11 mouse cellular contexts compared by ENCODE assay signal in the genomic region with DNA sequence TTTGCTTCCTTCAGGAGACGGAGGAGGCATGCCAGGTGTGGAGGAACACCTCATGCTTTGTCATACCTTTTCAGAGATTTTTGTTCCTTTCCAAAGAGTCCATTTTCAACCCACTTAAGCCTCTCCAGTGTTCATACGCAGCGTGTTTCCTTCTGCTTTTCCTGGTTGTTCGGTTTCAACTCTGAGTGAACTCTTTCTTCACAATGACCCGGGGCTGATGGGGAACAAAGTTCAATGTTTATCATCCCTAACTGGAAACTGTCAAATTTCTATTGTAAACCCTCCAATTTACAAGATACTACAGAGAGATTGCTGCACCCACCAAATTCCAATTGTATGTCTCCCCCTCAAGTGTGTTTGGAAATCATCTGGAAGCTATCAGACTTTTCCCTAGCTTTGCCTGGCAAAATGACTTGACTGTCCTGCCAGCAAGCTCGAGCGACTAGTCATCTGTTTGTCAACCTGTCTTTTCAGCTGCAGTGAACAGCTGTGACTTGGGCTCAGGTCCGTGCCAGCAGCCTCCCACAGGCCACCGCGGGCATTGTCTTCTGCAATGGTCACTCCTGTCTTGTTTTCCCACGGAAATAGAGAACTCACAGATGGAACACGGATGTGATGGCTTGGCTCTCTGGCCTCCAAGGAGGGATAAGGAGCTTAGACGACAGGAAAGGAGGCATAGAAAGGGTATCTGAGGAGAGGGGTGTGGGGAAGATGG. TPM values are rescaled to one million over a fixed set of nuclear protein-coding genes. Genes with fewer than 3 reads are reported as not detected.
A peak's percentile ranks its signal among the peaks of the same experiment; 100 is the strongest.
DNase-seq lines count a peak whose midpoint lies in the region; ATAC-seq and TF ChIP-seq lines count a peak whose summit lies in the region.
"Had no signal": no experiment of that assay in that cellular context is flagged by ENCODE, and none has a peak within 500 bp of the region (broad histone marks: within the 10 kb centered on the region; RNA-seq: fewer than 3 reads in every experiment).

No protein-coding gene starts in this region.

- no peaks in the 10 kb centered on the region for H3K27me3 ChIP-seq in limb, embryonic 14.5 days (ENCODE audit: control insufficient read depth, insufficient read depth, low read length)
- H3K27me3 ChIP-seq in limb, embryonic 10.5 days (ENCODE audit: low read depth, poor library complexity, severe bottlenecking) = no peaks in the 10 kb centered on the region
- no peaks in the 10 kb centered on the region for H3K27me3 ChIP-seq in myocyte (ENCODE audit: control insufficient read depth, insufficient read depth, insufficient read length)
- H3K27me3 ChIP-seq: Patski had no signal

- peaks cover 10% of the 10 kb centered on the region; the same call in 1 of the 2 replicates for H3K4me1 ChIP-seq in limb, embryonic 14.5 days (ENCODE audit: control insufficient read depth, insufficient read depth, low read length)
- peaks cover 7% of the 10 kb centered on the region for H3K4me1 ChIP-seq in limb, embryonic 10.5 days

- intact Hi-C loops in heart, postnatal 36 days (cut with DNase I) = no loop called here

- H3K36me3 ChIP-seq in limb, embryonic 14.5 days (ENCODE audit: control insufficient read depth, insufficient read depth, low read length) = no peaks in the 10 kb centered on the region
- no peaks in the 10 kb centered on the region for H3K36me3 ChIP-seq in limb, embryonic 10.5 days
- H3K36me3 ChIP-seq in myocyte (ENCODE audit: control insufficient read depth, insufficient read depth) = no peaks in the 10 kb centered on the region

- H3K9ac ChIP-seq in limb, embryonic 14.5 days (ENCODE audit: low read depth, low read length, severe bottlenecking) = no peak overlapping the region

- DNase-seq in limb, embryonic 14.5 days (ENCODE audit: low spot score) = peak; percentile 9
- DNase-seq in limb, embryonic 10.5 days (ENCODE audit: low spot score) = no peak
- peak; percentile 74 for DNase-seq in gastrocnemius, adult 18-20 months (ENCODE audit: low spot score)
- peak; percentile 64 to 72 for DNase-seq in heart, postnatal 36 days
- no peak for DNase-seq in cerebellum, adult 11-12 months
- no peak for DNase-seq in c-Kit-positive CD71-positive TER-119-positive erythroid progenitor cells, embryonic 14.5 days (ENCODE audit: low spot score)
- DNase-seq in thymus, postnatal 0 days (ENCODE audit: low spot score) = no peak
- DNase-seq: thymus, postnatal 14 days had no signal

- 0 out of 2 replicates have a peak overlapping the region, but pooled peaks have one; percentile 19 for H3K27ac ChIP-seq in limb, embryonic 14.5 days (replicated peaks; ENCODE audit: low read depth, low read length)
- no peak overlapping the region for H3K27ac ChIP-seq in limb, embryonic 10.5 days

- H3K4me2 ChIP-seq in limb, embryonic 14.5 days (replicated peaks; ENCODE audit: low read depth, low read length, severe bottlenecking) = no peak overlapping the region
- peak overlapping the region; percentile 35 for H3K4me2 ChIP-seq in myocyte (ENCODE audit: low read depth)

- no peak for ATAC-seq in limb, embryonic 14.5 days (ENCODE audit: low FRiP score, low read depth)
- ATAC-seq: Patski had no signal

- H3K9me3 ChIP-seq in limb, embryonic 14.5 days (ENCODE audit: control insufficient read depth, low read length) = no peaks in the 10 kb centered on the region
- no peaks in the 10 kb centered on the region for H3K9me3 ChIP-seq in limb, embryonic 10.5 days (replicated peaks)

- 60% methylated on average over 13 of the region's 13 CpGs for WGBS in limb, embryonic 14.5 days
- 77% methylated on average over 13 of the region's 13 CpGs for WGBS in limb, embryonic 10.5 days

- no peak overlapping the region for H3K4me3 ChIP-seq in limb, embryonic 14.5 days (replicated peaks; ENCODE audit: low read length)
- H3K4me3 ChIP-seq in limb, embryonic 10.5 days = no peak overlapping the region
- no peak overlapping the region for H3K4me3 ChIP-seq in myocyte
- H3K4me3 ChIP-seq: megakaryocyte, embryonic 14.5 days had no signal

- H3ac ChIP-seq in myocyte (ENCODE audit: control insufficient read depth, insufficient read length) = no peak overlapping the region

- H3K79me2 ChIP-seq in myocyte (ENCODE audit: control insufficient read depth, insufficient read depth) = no peaks in the 10 kb centered on the region

- TF ChIP-seq POLR2A in limb, embryonic 14.5 days (IDR thresholded peaks at IDR 0.05; ENCODE audit: borderline replicate concordance, extremely low read depth, insufficient read depth, insufficient read length) = no peak
- no peak for TF ChIP-seq POLR2A in myocyte (IDR thresholded peaks at IDR 0.05; ENCODE audit: insufficient read length, low read depth)

TF ChIP-seq in myocyte, 11 proteins besides CTCF, POLR2A, EP300 and RAD21:
- peak; percentile 70 to 98 (median 94) for TF ChIP-seq MYOD1 (IDR thresholded peaks at IDR 0.05; ENCODE audit: control insufficient read depth in 1 of 3, insufficient read length in 2 of 3, low read depth in 2 of 3)
- no peak for TF ChIP-seq USF1 (IDR thresholded peaks at IDR 0.05; ENCODE audit: low read depth)
- no peak for TF ChIP-seq E2F4 (IDR thresholded peaks at IDR 0.05; ENCODE audit: insufficient read depth)
- no peak for TF ChIP-seq SRF (IDR thresholded peaks at IDR 0.05; ENCODE audit: control insufficient read depth, insufficient read length, low read depth)
- no peak for TF ChIP-seq REST (IDR thresholded peaks at IDR 0.05; ENCODE audit: insufficient read depth, insufficient read length)
- TF ChIP-seq POLR2AphosphoS2 (IDR thresholded peaks at IDR 0.05; ENCODE audit: insufficient read length, low read depth) = no peak
- TF ChIP-seq TCF12 (IDR thresholded peaks at IDR 0.05; ENCODE audit: insufficient read depth, poor library complexity, severe bottlenecking) = peak; percentile 92
- no peak for TF ChIP-seq CEBPB (IDR thresholded peaks at IDR 0.05; ENCODE audit: insufficient read depth, poor library complexity, severe bottlenecking)
- peak; percentile 92 for TF ChIP-seq TCF3 (IDR thresholded peaks at IDR 0.05; ENCODE audit: insufficient read length, low read depth)
- TF ChIP-seq MYOG (IDR thresholded peaks at IDR 0.05; ENCODE audit: control insufficient read depth in 1 of 3, insufficient read depth in 1 of 3, insufficient read length in 2 of 3, low read depth in 2 of 3) = peak; percentile 89 to 99 (median 97)
- no peak for TF ChIP-seq MAX (IDR thresholded peaks at IDR 0.05; ENCODE audit: low read depth)

RNA-seq across cellular contexts. Expression of a gene that starts 3.0 kb away (rescaled TPM):
- polyA plus RNA-seq in limb, embryonic 14.5 days (2012; rRNA removed) = not detected in 2 replicates
- not detected in 2 replicates for polyA plus RNA-seq in limb, embryonic 14.5 days (2014; fragmentation: Nextera tagmentation; extraction: Ambion mirVana)
- not detected in 2 replicates for polyA plus RNA-seq in limb, embryonic 10.5 days (2016; fragmentation: Nextera tagmentation; extraction: Ambion mirVana)
- total RNA-seq in gastrocnemius, adult 18-20 months (2021) = not detected
- not detected for total RNA-seq in heart, postnatal 36 days (2021)
- not detected for polyA plus RNA-seq in myocyte (2012; fragmentation: generic; extraction: Trizol)
- 1.2 and 1.3 TPM in 2 replicates for polyA plus RNA-seq in thymus, postnatal 0 days (2015; fragmentation: Nextera tagmentation; extraction: Ambion mirVana)

RNA-seq across cellular contexts. Expression of a gene that starts 39.3 kb away (rescaled TPM):
- 4.9 and 6.4 TPM in 2 replicates for polyA plus RNA-seq in limb, embryonic 14.5 days (2012; rRNA removed)
- polyA plus RNA-seq in limb, embryonic 14.5 days (2014; fragmentation: Nextera tagmentation; extraction: Ambion mirVana) = 6.8 TPM in 2 replicates
- 1.2 and 2.1 TPM in 2 replicates for polyA plus RNA-seq in limb, embryonic 10.5 days (2016; fragmentation: Nextera tagmentation; extraction: Ambion mirVana)
- 1 to 10 TPM; 4.4 to 5.4 TPM for total RNA-seq in gastrocnemius, adult 18-20 months (2021)
- total RNA-seq in heart, postnatal 36 days (2021) = 10 to 100 TPM; 12.1 to 16.4 TPM
- 6.5 TPM for polyA plus RNA-seq in myocyte (2012; fragmentation: generic; extraction: Trizol)
- 3.6 and 4.8 TPM in 2 replicates for polyA plus RNA-seq in thymus, postnatal 0 days (2015; fragmentation: Nextera tagmentation; extraction: Ambion mirVana)

Comparison
In these comparisons a context has a peak if more than half of its experiments do, and no peak if none do; other contexts are left out.
1. DNase-seq: peak in limb, embryonic 14.5 days (single experiment), gastrocnemius, adult 18-20 months (single experiment) and heart, postnatal 36 days (2 of 2); none in limb, embryonic 10.5 days (single experiment), cerebellum, adult 11-12 months (single experiment), c-Kit-positive CD71-positive TER-119-positive erythroid progenitor cells, embryonic 14.5 days (single experiment) and thymus, postnatal 0 days (single experiment).